Mouse (Mus musculus) forebrain, embryonic 16.5 days (tissue): ENCODE results near the gene Zfp553. TPM values are rescaled to one million over a fixed set of nuclear protein-coding genes. Genes with fewer than 3 reads are reported as not detected.

Source experiments
- ATAC-seq: fragments of 200-750 bp; cut with Nextera tagmentation; 2 replicates; pipeline ENCODE4 v1.8.0; 2017; ENCODE audit warnings: mild to moderate bottlenecking, moderate library complexity
- H3K27ac ChIP-seq: fragments of 300-500 bp; sonication (generic); 2 replicates; pipeline ENCODE4 v1.5.1; 2014; ENCODE audit warnings: low read length, control low read depth
- H3K27me3 ChIP-seq: fragments of 300-500 bp; sonication (generic); replicated peaks from 2 replicates; pipeline ENCODE4 v1.6.1; 2014; ENCODE audit warnings: low read length; ENCODE audit not compliant: control insufficient read depth, insufficient read depth
- H3K36me3 ChIP-seq: fragments of 300-500 bp; sonication (generic); 2 replicates; pipeline ENCODE4 v1.6.1; 2014; ENCODE audit not compliant: control insufficient read depth, insufficient read depth
- H3K4me1 ChIP-seq: fragments of 300-500 bp; sonication (generic); replicated peaks from 2 replicates; pipeline ENCODE4 v1.6.1; 2014; ENCODE audit warnings: low read length; ENCODE audit not compliant: control insufficient read depth, insufficient read depth
- H3K4me2 ChIP-seq: fragments of 300-500 bp; sonication (generic); 2 replicates; pipeline ENCODE4 v1.6.1; 2014; ENCODE audit warnings: mild to moderate bottlenecking, low read length, control low read depth
- H3K4me3 ChIP-seq: fragments of 300-500 bp; sonication (generic); replicated peaks from 2 replicates; pipeline ENCODE4 v1.5.1; 2014; ENCODE audit warnings: mild to moderate bottlenecking, low read length, control low read depth
- H3K9ac ChIP-seq: fragments of 300-500 bp; sonication (generic); replicated peaks from 2 replicates; pipeline ENCODE4 v1.6.1; 2014; ENCODE audit warnings: low read depth, low read length, control low read depth
- H3K9me3 ChIP-seq: fragments of 300-500 bp; sonication (generic); 2 replicates; pipeline ENCODE4 v1.6.1; 2016; ENCODE audit warnings: low read length; ENCODE audit not compliant: control insufficient read depth
- WGBS: fragments of 180-500 bp; shearing (Covaris S2); extraction: QIAGEN DNeasy Blood & Tissue Kit; methylation state at CpG from one replicate; pipeline ENCODE4 v1.1.7; 2014; 5-methylcytosine and 5-hydroxymethylcytosine counted together
- polyA plus RNA-seq: library from polyadenylated mRNA; unstranded; fragments of >200 nt; fragmentation: Nextera tagmentation; extraction: Ambion mirVana; gene quantifications from 2 replicates; pipeline ENCODE4 v1.2.1, GENCODE M21; 2015

Gene Zfp553
- polyA plus RNA-seq, result 66.1 and 69.3 TPM in 2 replicates

- Histone ChIP-seq H3K4me3 (peak within 1 kb of the TSS; percentile 85), H3K9me3 (no peaks in the 10 kb centered on the region), H3K4me1 (peaks cover 34% of the 10 kb centered on the region), H3K36me3 (peaks cover 22% of the 10 kb centered on the region), H3K27me3 (no peaks in the 10 kb centered on the region), H3K27ac (peak within 1 kb of the TSS; percentile 100), H3K4me2 (peak within 1 kb of the TSS; percentile 99), H3K9ac (peak within 1 kb of the TSS; percentile 96)
- peak; percentile 95 for ATAC-seq
- WGBS, result under 1% methylated on average over 62 of the region's 64 CpGs
Measured at GRCm38 (mm10) chr7:127232622-127233367, at the start of gene Zfp553, which contains the start of gene Sept1. TSS of gene Zfp553 (plus strand) at chr7:127233061. TSS of gene Sept1 (minus strand) at chr7:127233130.

GRCm38 (mm10) chr7:127183345-127183744 lies 49.5 kb upstream of the Zfp553 start:
- Histone ChIP-seq H3K4me2 (no peak overlapping the region), H3K9ac (no peak overlapping the region), H3K36me3 (no peaks in the 10 kb centered on the region), H3K4me3 (no peak overlapping the region), H3K9me3 (no peaks in the 10 kb centered on the region), H3K4me1 (no peaks in the 10 kb centered on the region), H3K27ac (no peak overlapping the region), H3K27me3 (no peaks in the 10 kb centered on the region)
- no peak for ATAC-seq
- WGBS, result 85% methylated on average over 8 of the region's 8 CpGs

- 79% methylated on average over 6 of the region's 6 CpGs for WGBS
- Histone ChIP-seq H3K9ac (no peak overlapping the region), H3K4me2 (no peak overlapping the region)
Measured at GRCm38 (mm10) chr7:127183828-127184227, 49.0 kb upstream of the Zfp553 start.

GRCm38 (mm10) chr7:127184720-127185119 lies 48.1 kb upstream of the Zfp553 start:
- no peak for ATAC-seq
- no peak overlapping the region for H3K9ac ChIP-seq
- H3K36me3 ChIP-seq, result no peaks in the 10 kb centered on the region
- WGBS, result no CpG with 5 or more reads among the region's 1 CpGs
- H3K4me1 ChIP-seq, result no peaks in the 10 kb centered on the region
- H3K4me3 ChIP-seq, result no peak overlapping the region
- no peaks in the 10 kb centered on the region for H3K27me3 ChIP-seq
- no peaks in the 10 kb centered on the region for H3K9me3 ChIP-seq
- no peak overlapping the region for H3K4me2 ChIP-seq
- H3K27ac ChIP-seq, result no peak overlapping the region

More at GRCm38 (mm10) chr7:127183828-127184227, 49.0 kb upstream of the Zfp553 start:
- ATAC-seq, result no peak
- Histone ChIP-seq H3K4me1 (no peaks in the 10 kb centered on the region), H3K27ac (no peak overlapping the region), H3K27me3 (no peaks in the 10 kb centered on the region), H3K9me3 (no peaks in the 10 kb centered on the region), H3K36me3 (no peaks in the 10 kb centered on the region), H3K4me3 (no peak overlapping the region)

- Histone ChIP-seq H3K9ac (no peak overlapping the region), H3K36me3 (no peaks in the 10 kb centered on the region), H3K4me1 (no peaks in the 10 kb centered on the region), H3K9me3 (no peaks in the 10 kb centered on the region), H3K27me3 (no peaks in the 10 kb centered on the region), H3K4me3 (no peak overlapping the region), H3K4me2 (no peak overlapping the region), H3K27ac (no peak overlapping the region)
- 67% methylated on average over 3 of the region's 3 CpGs for WGBS
- ATAC-seq, result no peak
Measured at GRCm38 (mm10) chr7:127185601-127186000, 47.3 kb upstream of the Zfp553 start.

GRCm38 (mm10) chr7:127187351-127187750 lies 45.5 kb upstream of the Zfp553 start:
- Histone ChIP-seq H3K9ac (no peak overlapping the region), H3K27me3 (no peaks in the 10 kb centered on the region), H3K36me3 (peaks cover 10% of the 10 kb centered on the region), H3K27ac (no peak overlapping the region), H3K4me2 (no peak overlapping the region), H3K4me3 (no peak overlapping the region), H3K4me1 (no peaks in the 10 kb centered on the region), H3K9me3 (no peaks in the 10 kb centered on the region)
- ATAC-seq, result no peak
- 78% methylated on average over 10 of the region's 10 CpGs for WGBS

GRCm38 (mm10) chr7:127188305-127189276 lies 44.3 kb upstream of the Zfp553 start:
- H3K9ac ChIP-seq, result no peak overlapping the region
- no peak overlapping the region for H3K27ac ChIP-seq
- no peak overlapping the region for H3K4me3 ChIP-seq
- H3K4me2 ChIP-seq, result no peak overlapping the region
- H3K27me3 ChIP-seq, result no peaks in the 10 kb centered on the region
- no peak for ATAC-seq
- WGBS, result 87% methylated on average over 17 of the region's 17 CpGs
- H3K36me3 ChIP-seq, result peaks cover 19% of the 10 kb centered on the region
- no peaks in the 10 kb centered on the region for H3K4me1 ChIP-seq
- H3K9me3 ChIP-seq, result no peaks in the 10 kb centered on the region

- H3K27me3 ChIP-seq, result no peaks in the 10 kb centered on the region
- H3K4me2 ChIP-seq, result no peak overlapping the region
- peaks cover 24% of the 10 kb centered on the region for H3K36me3 ChIP-seq
- WGBS, result 84% methylated on average over 6 of the region's 6 CpGs
- H3K9ac ChIP-seq, result no peak overlapping the region
- H3K4me1 ChIP-seq, result peaks cover 12% of the 10 kb centered on the region
- no peak for ATAC-seq
- no peak overlapping the region for H3K4me3 ChIP-seq
- H3K27ac ChIP-seq, result no peak overlapping the region
- no peaks in the 10 kb centered on the region for H3K9me3 ChIP-seq
Measured at GRCm38 (mm10) chr7:127190672-127191071, 42.2 kb upstream of the Zfp553 start.

GRCm38 (mm10) chr7:127192989-127193388 lies 39.9 kb upstream of the Zfp553 start:
- no peak for ATAC-seq
- Histone ChIP-seq H3K4me3 (no peak overlapping the region), H3K4me1 (peaks cover 21% of the 10 kb centered on the region), H3K27ac (no peak overlapping the region), H3K36me3 (peaks cover 30% of the 10 kb centered on the region), H3K9ac (no peak overlapping the region), H3K4me2 (no peak overlapping the region), H3K9me3 (no peaks in the 10 kb centered on the region), H3K27me3 (no peaks in the 10 kb centered on the region)
- 92% methylated on average over 5 of the region's 5 CpGs for WGBS
